Mouse (Mus musculus) intestine, postnatal 0 days (tissue): ENCODE results near the gene Dnajc25. TPM values are rescaled to one million over a fixed set of nuclear protein-coding genes. Genes with fewer than 3 reads are reported as not detected.
A peak's percentile ranks its signal among the peaks of the same experiment; 100 is the strongest.

Source experiments
- ATAC-seq: fragments of 200-750 bp; cut with Nextera tagmentation; 2 replicates; pipeline ENCODE4 v1.8.0; 2017; ENCODE audit warnings: mild to moderate bottlenecking, moderate TSS enrichment, moderate library complexity
- H3K27ac ChIP-seq: fragments of 300-500 bp; sonication (generic); 2 replicates; pipeline ENCODE4 v1.5.1; 2014; ENCODE audit warnings: mild to moderate bottlenecking, low read depth, low read length, moderate library complexity
- H3K27me3 ChIP-seq: fragments of 300-500 bp; sonication (generic); replicated peaks from 2 replicates; pipeline ENCODE4 v1.6.1; 2014; ENCODE audit warnings: low read length, mixed read lengths; ENCODE audit not compliant: control insufficient read depth, insufficient read depth
- H3K36me3 ChIP-seq: fragments of 300-500 bp; sonication (generic); 2 replicates; pipeline ENCODE4 v1.6.1; 2014; ENCODE audit warnings: mild to moderate bottlenecking, moderate library complexity; ENCODE audit not compliant: control insufficient read depth, insufficient read depth
- H3K4me1 ChIP-seq: fragments of 300-500 bp; sonication (generic); replicated peaks from 2 replicates; pipeline ENCODE4 v1.6.1; 2014; ENCODE audit warnings: antibody characterized with exemption, low read length, mixed read lengths; ENCODE audit not compliant: control insufficient read depth, insufficient read depth
- H3K4me2 ChIP-seq: fragments of 300-500 bp; sonication (generic); replicated peaks from 2 replicates; pipeline ENCODE4 v1.6.1; 2014; ENCODE audit warnings: low read depth, mild to moderate bottlenecking, moderate library complexity
- H3K4me3 ChIP-seq: fragments of 300-500 bp; sonication (generic); 2 replicates; pipeline ENCODE4 v1.5.1; 2014; ENCODE audit warnings: low read depth, low read length
- H3K9ac ChIP-seq: fragments of 300-500 bp; sonication (generic); 2 replicates; pipeline ENCODE4 v1.6.1; 2014; ENCODE audit warnings: mild to moderate bottlenecking, low read depth, low read length
- H3K9me3 ChIP-seq: fragments of 300-500 bp; sonication (generic); 2 replicates; pipeline ENCODE4 v1.6.1; 2016; ENCODE audit warnings: mixed run types; ENCODE audit not compliant: control insufficient read depth
- CTCF ChIP-seq: sonication (generic); IDR thresholded peaks from 2 replicates; pipeline ENCODE4 v1.5.1; 2016; ENCODE audit warnings: low read depth, mild to moderate bottlenecking, control low read depth, antibody characterized with exemption, moderate library complexity
- WGBS: fragments of 180-500 bp; shearing (Covaris S2); extraction: QIAGEN DNeasy Blood & Tissue Kit; methylation state at CpG from one replicate; pipeline ENCODE4 v1.1.7; 2014; 5-methylcytosine and 5-hydroxymethylcytosine counted together
- polyA plus RNA-seq: library from polyadenylated mRNA; unstranded; fragments of >200 nt; fragmentation: Nextera tagmentation; extraction: Ambion mirVana; gene quantifications from 2 replicates; pipeline ENCODE4 v1.2.1, GENCODE M21; 2015

The Dnajc25 gene
- polyA plus RNA-seq, 1 experiment from 2014 or later: 13.1 TPM

DNA sequence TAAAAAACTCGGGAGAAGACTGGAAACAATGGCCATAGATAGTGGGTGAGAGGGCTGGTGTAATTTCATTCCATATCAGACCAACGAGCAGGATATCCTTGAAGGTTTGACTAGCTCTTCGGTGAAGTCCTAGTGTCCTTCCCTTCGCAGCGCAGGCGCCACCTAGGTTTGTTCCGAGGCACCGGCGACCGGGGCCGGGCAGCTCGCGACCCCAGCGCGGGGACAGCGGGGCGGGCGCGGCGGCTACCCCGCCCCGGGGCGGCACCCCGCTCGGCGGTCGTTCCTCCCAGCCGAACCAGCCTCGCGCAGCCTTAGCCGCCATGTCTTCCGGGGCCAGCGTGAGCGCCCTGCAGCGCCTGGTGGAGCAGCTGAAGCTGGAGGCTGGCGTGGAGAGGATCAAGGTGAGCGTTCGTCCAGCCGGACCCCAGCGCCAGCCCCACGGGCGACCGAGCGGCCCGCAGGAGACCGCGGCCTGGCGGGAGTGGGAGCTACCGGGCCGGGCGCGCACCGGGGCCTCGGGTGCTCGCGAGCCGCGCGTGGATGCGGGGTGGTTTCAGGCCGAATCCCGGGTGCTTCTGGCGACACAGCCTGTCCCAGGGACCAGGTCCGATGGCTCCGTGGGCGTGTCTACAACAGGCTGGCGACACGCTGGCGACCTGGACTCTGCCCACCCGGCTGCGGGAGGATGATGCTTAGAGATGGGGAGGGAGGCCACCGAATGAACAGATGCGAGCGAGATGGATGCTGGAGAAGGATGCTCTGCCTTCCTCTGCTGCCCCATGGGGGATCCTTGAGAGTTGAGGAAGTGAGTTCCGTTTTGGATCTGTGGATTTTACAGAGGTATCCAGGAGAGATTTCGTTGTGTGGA is 40.3 kb downstream of the Dnajc25 start, which contains the start of gene Gng10:
Gng10 (plus strand) TSS at position 171 of the 868 bp plus-strand sequence.
- ATAC-seq: peak; percentile 83
- 7% methylated on average over 76 of the region's 76 CpGs for WGBS
- peak within 1 kb of the TSS; percentile 64; the same call in 1 of the 2 replicates for H3K27ac ChIP-seq

DNA sequence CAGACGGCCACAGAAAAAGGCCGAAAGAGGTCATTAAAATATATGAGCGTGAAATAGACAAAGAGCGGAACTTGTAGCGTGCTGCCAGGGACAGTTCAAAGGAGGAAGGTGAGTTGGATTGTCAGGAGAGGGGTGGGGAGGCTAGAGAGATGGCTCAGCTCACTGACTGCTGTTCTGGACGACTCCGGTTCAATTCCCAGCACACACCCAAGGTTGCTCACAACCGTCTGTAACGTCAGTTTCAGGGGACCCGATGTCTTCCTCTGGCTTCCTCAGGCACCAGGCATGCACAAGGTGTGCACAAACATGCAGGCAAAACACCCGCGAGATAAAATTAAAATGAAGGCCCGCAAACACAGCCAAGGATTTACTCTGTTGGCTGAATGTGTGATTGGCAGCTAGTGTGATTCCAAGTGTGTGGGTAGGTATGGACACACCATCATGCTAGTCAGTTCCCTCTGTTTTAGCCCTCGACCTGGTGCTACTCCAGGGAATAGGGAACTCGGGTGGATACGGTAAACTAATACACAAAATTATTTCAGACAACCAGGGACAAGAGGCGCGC is 41.0 kb downstream of the Dnajc25 start:
- Histone ChIP-seq H3K27ac (0 out of 2 replicates have a peak overlapping the region, but pooled peaks have one; percentile 64), H3K36me3 (no peaks in the 10 kb centered on the region), H3K4me1 (no peaks in the 10 kb centered on the region), H3K9me3 (no peaks in the 10 kb centered on the region), H3K4me3 (peak overlapping the region; percentile 63), H3K27me3 (no peaks in the 10 kb centered on the region), H3K9ac (0 out of 2 replicates have a peak overlapping the region, but pooled peaks have one; percentile 47), H3K4me2 (peak overlapping the region; percentile 72)
- no peak for ATAC-seq
- no peak for TF ChIP-seq CTCF
- 72% methylated on average over 18 of the region's 18 CpGs for WGBS

More for the DNA sequence above, 40.3 kb downstream of the Dnajc25 start, which contains the start of gene Gng10:
- no peaks in the 10 kb centered on the region for H3K9me3 ChIP-seq
- H3K4me3 ChIP-seq: peak within 1 kb of the TSS; percentile 63
- no peaks in the 10 kb centered on the region for H3K4me1 ChIP-seq
- H3K4me2 ChIP-seq: peak within 1 kb of the TSS; percentile 72
- no peaks in the 10 kb centered on the region for H3K36me3 ChIP-seq
- peak within 1 kb of the TSS; percentile 47 for H3K9ac ChIP-seq
- no peaks in the 10 kb centered on the region for H3K27me3 ChIP-seq
- peak; percentile 25; the same call in 1 of the 2 replicates for TF ChIP-seq CTCF

DNA sequence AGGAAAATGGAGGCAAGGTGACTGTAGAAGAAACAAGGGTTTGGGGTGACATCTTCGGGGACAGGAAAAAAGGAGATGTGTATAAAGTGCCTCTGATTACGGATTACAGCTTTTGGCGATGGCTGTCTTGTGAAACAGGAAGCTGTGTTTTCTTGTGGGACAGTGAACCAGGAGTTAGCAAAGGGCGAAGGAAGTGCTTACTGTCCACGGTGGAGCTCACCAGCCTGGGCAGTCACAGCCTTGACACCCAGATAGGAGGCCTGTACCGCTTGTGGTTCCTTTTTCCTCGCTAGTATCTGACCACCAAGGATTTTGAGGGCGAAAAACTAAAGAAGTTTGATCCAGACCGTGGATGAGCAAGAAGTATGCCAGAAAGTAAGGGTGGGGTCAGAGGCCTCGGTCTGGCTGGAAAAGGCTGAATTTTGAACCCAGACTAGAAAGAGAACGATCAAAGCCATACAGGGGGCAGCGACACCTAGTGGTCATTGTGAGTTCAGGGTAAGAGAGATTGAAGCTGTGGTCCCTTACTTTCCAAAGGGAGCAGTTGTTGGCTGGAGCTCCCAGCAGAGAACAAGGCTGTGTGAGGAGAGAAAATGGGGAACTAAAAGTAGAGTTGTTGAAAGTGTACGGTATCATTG is 41.7 kb downstream of the Dnajc25 start:
- 0 out of 2 replicates have a peak, but pooled peaks have one; percentile 14 for ATAC-seq
- no peaks in the 10 kb centered on the region for H3K4me1 ChIP-seq
- no peaks in the 10 kb centered on the region for H3K9me3 ChIP-seq
- 0 out of 2 replicates have a peak overlapping the region, but pooled peaks have one; percentile 6 for H3K4me2 ChIP-seq
- H3K27me3 ChIP-seq: no peaks in the 10 kb centered on the region
- no peaks in the 10 kb centered on the region for H3K36me3 ChIP-seq
- H3K27ac ChIP-seq: no peak overlapping the region; the same call in 1 of the 2 replicates
- no peak overlapping the region for H3K4me3 ChIP-seq
- peak; percentile 92 for TF ChIP-seq CTCF
- no peak overlapping the region for H3K9ac ChIP-seq
- 53% methylated on average over 13 of the region's 13 CpGs for WGBS

DNA sequence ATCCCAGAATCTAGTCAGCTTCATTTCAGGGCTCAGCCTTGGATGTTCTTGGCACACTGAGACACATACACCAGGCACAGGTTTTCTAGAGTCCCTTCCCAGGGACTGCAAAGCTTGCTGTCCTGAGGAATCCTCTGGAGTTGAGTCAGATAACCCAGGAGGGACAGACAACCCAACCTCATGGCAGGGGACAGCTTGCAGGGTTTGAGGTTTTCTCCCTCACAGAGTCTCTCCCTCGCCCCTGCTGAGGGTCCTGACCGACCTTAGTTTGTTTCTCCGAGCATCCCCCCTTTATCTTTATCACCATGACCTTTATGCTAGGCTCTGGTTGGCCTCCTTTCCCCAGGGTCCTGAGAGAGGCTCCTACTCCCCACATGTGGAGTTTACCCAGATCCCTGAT is 42.7 kb downstream of the Dnajc25 start:
- H3K9ac ChIP-seq: no peak overlapping the region
- no peak overlapping the region for H3K4me3 ChIP-seq
- ATAC-seq: no peak
- no peak for TF ChIP-seq CTCF
- no peak overlapping the region for H3K4me2 ChIP-seq
- H3K4me1 ChIP-seq: no peaks in the 10 kb centered on the region
- no peaks in the 10 kb centered on the region for H3K9me3 ChIP-seq
- no peaks in the 10 kb centered on the region for H3K27me3 ChIP-seq
- 70% methylated on average over 3 of the region's 3 CpGs for WGBS
- H3K27ac ChIP-seq: no peak overlapping the region
- H3K36me3 ChIP-seq: no peaks in the 10 kb centered on the region

DNA sequence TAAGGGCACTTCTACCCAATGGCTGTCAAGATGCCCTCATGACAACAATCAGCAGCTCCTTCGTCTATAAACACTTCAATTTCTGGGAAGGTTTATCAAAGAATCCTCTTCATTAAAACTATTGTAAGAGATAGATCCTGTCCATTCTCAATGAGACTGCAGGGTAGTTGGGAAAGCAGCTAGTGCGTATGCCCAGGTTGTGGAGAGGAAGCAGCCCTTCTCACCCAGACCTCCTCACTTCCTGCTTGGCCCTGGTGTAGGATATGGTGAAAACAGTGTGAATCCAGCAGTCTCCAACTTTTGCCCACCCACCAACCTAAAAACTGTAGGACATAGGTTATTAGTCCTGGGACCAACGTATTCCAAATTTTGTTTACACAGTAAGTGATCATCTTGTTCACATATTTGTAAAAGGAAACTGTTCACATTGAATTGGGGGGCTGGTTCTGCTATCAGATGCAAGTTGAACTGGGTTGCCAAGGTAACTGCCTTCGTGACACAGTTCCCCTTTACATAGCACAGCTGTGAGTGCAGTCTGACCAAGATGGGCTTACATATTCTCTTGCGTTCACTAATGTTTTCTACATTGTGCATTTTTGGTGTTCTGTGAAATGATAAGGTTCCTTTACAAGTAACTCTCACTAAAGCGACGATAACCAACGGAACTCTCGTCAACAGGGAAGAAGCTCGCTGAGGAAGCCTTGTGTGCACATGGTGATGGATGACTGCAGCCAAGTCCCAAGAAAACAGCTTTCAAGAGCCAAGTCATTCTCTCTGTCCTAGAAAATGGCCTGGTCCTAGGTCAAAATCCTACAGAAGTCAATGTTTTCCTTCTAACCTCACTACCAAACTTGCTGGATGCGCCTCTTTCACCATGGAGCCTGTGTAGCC is 45.8 kb downstream of the Dnajc25 start:
- H3K4me2 ChIP-seq: no peak overlapping the region
- H3K27me3 ChIP-seq: no peaks in the 10 kb centered on the region
- no peak overlapping the region for H3K4me3 ChIP-seq
- no peak for ATAC-seq
- WGBS: 87% methylated on average over 11 of the region's 11 CpGs
- H3K4me1 ChIP-seq: no peaks in the 10 kb centered on the region
- H3K9ac ChIP-seq: no peak overlapping the region
- H3K9me3 ChIP-seq: no peaks in the 10 kb centered on the region
- no peak for TF ChIP-seq CTCF
- no peak overlapping the region for H3K27ac ChIP-seq
- H3K36me3 ChIP-seq: no peaks in the 10 kb centered on the region; the same call in 1 of the 2 replicates
